Mouse (Mus musculus): Measurements from ENCODE around the gene Supt3.

The Supt3 gene

GRCm38 (mm10) chr17:44776738-44777270, at the start of gene Supt3:
TSS of gene Supt3 (plus strand) at chr17:44777152.
- peak; percentile 96 for DNase-seq (ENCODE audit: low spot score)

GRCm38 (mm10) chr17:44727675-44728074, 49.3 kb upstream of the Supt3 start:
- no peak for DNase-seq (ENCODE audit: low spot score)

- DNase-seq (ENCODE audit: low spot score), result no peak
Observed at GRCm38 (mm10) chr17:44728464-44728863, 48.5 kb upstream of the Supt3 start.

- peak; percentile 26 for DNase-seq (ENCODE audit: low spot score)
Observed at GRCm38 (mm10) chr17:44733544-44734310, 43.2 kb upstream of the Supt3 start.

GRCm38 (mm10) chr17:44734501-44735222, 42.3 kb upstream of the Supt3 start:
- peak; percentile 67 for DNase-seq (ENCODE audit: low spot score)

GRCm38 (mm10) chr17:44735223-44735990, 41.5 kb upstream of the Supt3 start:
- DNase-seq (ENCODE audit: low spot score), result peak; percentile 49

GRCm38 (mm10) chr17:44735991-44736561, 40.9 kb upstream of the Supt3 start:
- peak; percentile 80 for DNase-seq (ENCODE audit: low spot score)

- DNase-seq (ENCODE audit: low spot score), result peak; percentile 47
Observed at GRCm38 (mm10) chr17:44737275-44738120, 39.5 kb upstream of the Supt3 start.

- DNase-seq (ENCODE audit: low spot score), result no peak
Observed at GRCm38 (mm10) chr17:44738121-44738637, 38.8 kb upstream of the Supt3 start.

- DNase-seq (ENCODE audit: low spot score), result no peak
Observed at GRCm38 (mm10) chr17:44742246-44742645, 34.7 kb upstream of the Supt3 start.

GRCm38 (mm10) chr17:44743780-44744179, 33.2 kb upstream of the Supt3 start:
- no peak for DNase-seq (ENCODE audit: low spot score)

GRCm38 (mm10) chr17:44745378-44745777, 31.6 kb upstream of the Supt3 start:
- DNase-seq (ENCODE audit: low spot score), result no peak

- DNase-seq (ENCODE audit: low spot score), result no peak
Observed at GRCm38 (mm10) chr17:44766318-44766717, 10.6 kb upstream of the Supt3 start.

- no peak for DNase-seq (ENCODE audit: low spot score)
Observed at GRCm38 (mm10) chr17:44766975-44767374, 10.0 kb upstream of the Supt3 start.

- no peak for DNase-seq (ENCODE audit: low spot score)
Observed at GRCm38 (mm10) chr17:44767375-44767774, 9.6 kb upstream of the Supt3 start.

GRCm38 (mm10) chr17:44768522-44768921, 8.4 kb upstream of the Supt3 start:
- peak; percentile 17 for DNase-seq (ENCODE audit: low spot score)

GRCm38 (mm10) chr17:44770871-44771270, 6.1 kb upstream of the Supt3 start:
- DNase-seq (ENCODE audit: low spot score), result no peak

- no peak for DNase-seq (ENCODE audit: low spot score)
Observed at GRCm38 (mm10) chr17:44772576-44772975, 4.4 kb upstream of the Supt3 start.

GRCm38 (mm10) chr17:44777337-44777804, 419 bp downstream of the Supt3 start:
- DNase-seq (ENCODE audit: low spot score), result peak; percentile 71

- no peak for DNase-seq (ENCODE audit: low spot score)
Observed at GRCm38 (mm10) chr17:44778141-44778540, 1.2 kb downstream of the Supt3 start.

- no peak for DNase-seq (ENCODE audit: low spot score)
Observed at GRCm38 (mm10) chr17:44780353-44780752, 3.4 kb downstream of the Supt3 start.

Measured in embryo, embryonic 10.5 days (tissue).